Mouse (Mus musculus): ENCODE measurements around the gene Umodl1. TPM values are rescaled to one million over a fixed set of nuclear protein-coding genes. Genes with fewer than 3 reads are reported as not detected.

Umodl1 gene
- polyA plus RNA-seq, 1 experiment from 2014 or later = 0.65 TPM

GRCm38 (mm10) chr17:30973332-30973731, 18.9 kb downstream of the Umodl1 start:
- Histone ChIP-seq H3K4me1 (ENCODE audit: control insufficient read depth, insufficient read depth, low read length) (no peaks in the 10 kb centered on the region; the same call in 1 of the 2 replicates), H3K9ac (ENCODE audit: low read depth, low read length) (no peak overlapping the region), H3K4me2 (ENCODE audit: low read depth, low read length) (no peak overlapping the region), H3K36me3 (ENCODE audit: control insufficient read depth, insufficient read depth, low read length) (no peaks in the 10 kb centered on the region), H3K27me3 (replicated peaks; ENCODE audit: control insufficient read depth, insufficient read depth, low read length) (no peaks in the 10 kb centered on the region), H3K9me3 (ENCODE audit: control insufficient read depth, low read length) (no peaks in the 10 kb centered on the region), H3K4me3 (ENCODE audit: low read depth, low read length) (no peak overlapping the region), H3K27ac (replicated peaks; ENCODE audit: low read depth, low read length) (no peak overlapping the region)
- DNase-seq (ENCODE audit: low spot score) = peak; percentile 60
- 68% methylated on average over 6 of the region's 6 CpGs for WGBS
- ATAC-seq (ENCODE audit: low read depth) = no peak

- H3K9me3 ChIP-seq (ENCODE audit: control insufficient read depth, low read length) = no peaks in the 10 kb centered on the region
- WGBS = 55% methylated on average over 2 of the region's 2 CpGs
- no peak overlapping the region for H3K4me3 ChIP-seq (ENCODE audit: low read depth, low read length)
- H3K9ac ChIP-seq (ENCODE audit: low read depth, low read length) = no peak overlapping the region
- no peaks in the 10 kb centered on the region for H3K36me3 ChIP-seq (ENCODE audit: control insufficient read depth, insufficient read depth, low read length)
- H3K27me3 ChIP-seq (replicated peaks; ENCODE audit: control insufficient read depth, insufficient read depth, low read length) = no peaks in the 10 kb centered on the region
- no peak overlapping the region for H3K27ac ChIP-seq (replicated peaks; ENCODE audit: low read depth, low read length)
- no peaks in the 10 kb centered on the region for H3K4me1 ChIP-seq (ENCODE audit: control insufficient read depth, insufficient read depth, low read length)
- ATAC-seq (ENCODE audit: low read depth) (no peak), DNase-seq (ENCODE audit: low spot score) (no peak)
- H3K4me2 ChIP-seq (ENCODE audit: low read depth, low read length) = no peak overlapping the region
These were observed 22.9 kb downstream of the Umodl1 start for GRCm38 (mm10) chr17:30977290-30977689.

- Histone ChIP-seq H3K4me1 (ENCODE audit: control insufficient read depth, insufficient read depth, low read length) (no peaks in the 10 kb centered on the region), H3K4me3 (ENCODE audit: low read depth, low read length) (no peak overlapping the region), H3K4me2 (ENCODE audit: low read depth, low read length) (no peak overlapping the region), H3K9me3 (ENCODE audit: control insufficient read depth, low read length) (no peaks in the 10 kb centered on the region), H3K27me3 (replicated peaks; ENCODE audit: control insufficient read depth, insufficient read depth, low read length) (no peaks in the 10 kb centered on the region), H3K36me3 (ENCODE audit: control insufficient read depth, insufficient read depth, low read length) (no peaks in the 10 kb centered on the region), H3K27ac (replicated peaks; ENCODE audit: low read depth, low read length) (no peak overlapping the region), H3K9ac (ENCODE audit: low read depth, low read length) (no peak overlapping the region)
- ATAC-seq (ENCODE audit: low read depth) (no peak), DNase-seq (ENCODE audit: low spot score) (no peak)
- WGBS = 67% methylated on average over 9 of the region's 10 CpGs
These were observed 24.1 kb downstream of the Umodl1 start for GRCm38 (mm10) chr17:30978556-30978955.

DNA sequence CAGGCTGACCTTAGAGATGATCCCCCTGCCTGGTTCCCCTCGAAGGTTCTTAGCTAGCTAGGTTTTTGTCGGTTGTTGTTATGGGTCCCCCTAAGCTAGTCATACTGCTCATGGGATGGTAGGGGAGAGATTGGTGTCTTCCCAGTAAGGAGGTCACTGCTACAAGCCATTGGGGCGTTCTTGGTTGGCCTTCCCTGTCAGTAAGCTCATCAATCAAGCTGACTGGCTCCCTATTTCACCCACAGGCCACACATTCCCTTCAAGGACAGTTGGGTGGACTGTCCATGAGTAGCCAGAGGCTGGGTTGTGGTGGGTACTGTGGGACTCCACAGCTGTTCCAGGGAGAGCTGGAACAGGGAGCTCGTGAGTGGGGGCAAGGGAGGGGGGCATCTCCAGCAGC, 29.1 kb downstream of the Umodl1 start:
- Histone ChIP-seq H3K27me3 (replicated peaks; ENCODE audit: control insufficient read depth, insufficient read depth, low read length) (no peaks in the 10 kb centered on the region), H3K36me3 (ENCODE audit: control insufficient read depth, insufficient read depth, low read length) (no peaks in the 10 kb centered on the region), H3K9ac (ENCODE audit: low read depth, low read length) (no peak overlapping the region), H3K4me1 (ENCODE audit: control insufficient read depth, insufficient read depth, low read length) (no peaks in the 10 kb centered on the region), H3K4me2 (ENCODE audit: low read depth, low read length) (no peak overlapping the region), H3K27ac (replicated peaks; ENCODE audit: low read depth, low read length) (no peak overlapping the region), H3K9me3 (ENCODE audit: control insufficient read depth, low read length) (no peaks in the 10 kb centered on the region), H3K4me3 (ENCODE audit: low read depth, low read length) (no peak overlapping the region)
- no peak for DNase-seq (ENCODE audit: low spot score)
- ATAC-seq (ENCODE audit: low read depth) = no peak
- 74% methylated on average over 4 of the region's 4 CpGs for WGBS

DNA sequence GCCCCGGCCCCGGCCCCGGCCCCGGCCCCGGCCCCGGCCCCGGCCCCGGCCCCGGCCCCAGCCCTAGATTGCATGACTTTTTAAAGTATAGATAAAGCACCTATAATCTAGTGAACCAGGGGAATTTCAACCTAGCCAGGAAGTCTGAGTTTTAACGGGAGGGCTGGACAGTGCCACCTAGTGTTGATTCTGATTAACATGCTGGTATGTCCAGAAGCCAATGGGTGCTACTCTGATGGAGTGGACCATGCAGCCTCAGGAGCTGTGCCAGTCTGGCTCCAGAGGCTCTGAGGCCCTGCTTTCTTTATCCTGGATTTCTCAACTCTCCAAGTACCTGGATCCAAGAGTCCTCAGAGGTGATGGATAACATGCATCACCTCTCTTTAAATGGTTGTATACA, 35.8 kb downstream of the Umodl1 start:
- WGBS = 64% methylated on average over 10 of the region's 10 CpGs
- no peak overlapping the region for H3K9ac ChIP-seq (ENCODE audit: low read depth, low read length)
- no peak overlapping the region for H3K27ac ChIP-seq (replicated peaks; ENCODE audit: low read depth, low read length)
- no peaks in the 10 kb centered on the region for H3K9me3 ChIP-seq (ENCODE audit: control insufficient read depth, low read length)
- H3K27me3 ChIP-seq (replicated peaks; ENCODE audit: control insufficient read depth, insufficient read depth, low read length) = no peaks in the 10 kb centered on the region
- no peak overlapping the region for H3K4me2 ChIP-seq (ENCODE audit: low read depth, low read length)
- H3K4me1 ChIP-seq (ENCODE audit: control insufficient read depth, insufficient read depth, low read length) = no peaks in the 10 kb centered on the region
- ATAC-seq (ENCODE audit: low read depth) (no peak), DNase-seq (ENCODE audit: low spot score) (peak; percentile 35)
- no peaks in the 10 kb centered on the region for H3K36me3 ChIP-seq (ENCODE audit: control insufficient read depth, insufficient read depth, low read length)
- no peak overlapping the region for H3K4me3 ChIP-seq (ENCODE audit: low read depth, low read length)

DNA sequence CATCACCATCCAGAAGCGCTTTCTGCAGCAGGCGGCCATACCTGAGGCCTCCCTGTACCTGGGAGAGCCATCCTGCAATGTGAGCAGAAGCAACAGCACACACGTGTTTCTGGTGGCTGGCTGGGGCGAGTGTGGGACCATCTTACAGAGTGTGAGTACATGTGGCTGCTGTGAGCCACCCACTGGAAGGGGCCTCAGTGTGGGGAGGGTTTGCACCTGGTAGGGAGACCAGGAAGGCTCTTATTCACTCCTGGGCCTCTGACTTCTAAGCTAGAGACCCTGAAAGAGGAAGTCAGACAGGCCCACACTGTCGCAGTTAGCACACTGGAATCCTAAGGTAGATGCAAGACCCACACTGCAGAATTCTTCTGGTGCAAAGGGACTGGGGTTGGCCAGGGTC, 41.9 kb downstream of the Umodl1 start:
- no peaks in the 10 kb centered on the region for H3K9me3 ChIP-seq (ENCODE audit: control insufficient read depth, low read length)
- no peaks in the 10 kb centered on the region for H3K36me3 ChIP-seq (ENCODE audit: control insufficient read depth, insufficient read depth, low read length)
- DNase-seq (ENCODE audit: low spot score) (no peak), ATAC-seq (ENCODE audit: low read depth) (no peak)
- H3K27me3 ChIP-seq (replicated peaks; ENCODE audit: control insufficient read depth, insufficient read depth, low read length) = no peaks in the 10 kb centered on the region
- WGBS = 87% methylated on average over 5 of the region's 5 CpGs
- H3K9ac ChIP-seq (ENCODE audit: low read depth, low read length) = no peak overlapping the region
- no peak overlapping the region for H3K4me3 ChIP-seq (ENCODE audit: low read depth, low read length)
- no peak overlapping the region for H3K27ac ChIP-seq (replicated peaks; ENCODE audit: low read depth, low read length)
- peaks cover 4% of the 10 kb centered on the region; the same call in 1 of the 2 replicates for H3K4me1 ChIP-seq (ENCODE audit: control insufficient read depth, insufficient read depth, low read length)
- no peak overlapping the region for H3K4me2 ChIP-seq (ENCODE audit: low read depth, low read length)

DNA sequence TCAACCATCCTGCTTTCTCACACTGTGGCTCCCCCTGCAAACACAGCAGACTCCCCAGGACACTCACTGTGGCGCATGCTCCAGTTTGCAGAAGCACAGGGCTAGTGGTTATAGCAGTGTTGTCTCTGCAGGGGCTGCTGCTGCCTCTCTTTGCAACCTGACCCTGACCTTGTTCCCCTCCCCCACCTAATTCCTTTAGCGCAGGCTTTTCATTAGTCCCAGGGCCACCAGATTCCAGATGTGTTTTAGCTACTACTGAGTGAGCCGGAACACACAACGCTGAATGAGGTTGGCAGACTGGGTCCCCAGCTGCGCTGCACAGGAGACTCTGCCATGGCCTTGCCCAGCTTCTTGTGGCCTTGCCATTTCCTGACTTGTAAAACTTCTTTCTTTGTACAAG, 46.5 kb downstream of the Umodl1 start:
- no peaks in the 10 kb centered on the region for H3K36me3 ChIP-seq (ENCODE audit: control insufficient read depth, insufficient read depth, low read length)
- peaks cover 4% of the 10 kb centered on the region; the same call in 1 of the 2 replicates for H3K4me1 ChIP-seq (ENCODE audit: control insufficient read depth, insufficient read depth, low read length)
- no peak for DNase-seq (ENCODE audit: low spot score)
- no peak overlapping the region for H3K4me3 ChIP-seq (ENCODE audit: low read depth, low read length)
- no peak overlapping the region for H3K27ac ChIP-seq (replicated peaks; ENCODE audit: low read depth, low read length)
- 13% methylated on average over 5 of the region's 5 CpGs for WGBS
- no peak overlapping the region for H3K4me2 ChIP-seq (ENCODE audit: low read depth, low read length)
- H3K27me3 ChIP-seq (replicated peaks; ENCODE audit: control insufficient read depth, insufficient read depth, low read length) = no peaks in the 10 kb centered on the region
- no peaks in the 10 kb centered on the region for H3K9me3 ChIP-seq (ENCODE audit: control insufficient read depth, low read length)
- no peak for ATAC-seq (ENCODE audit: low read depth)
- H3K9ac ChIP-seq (ENCODE audit: low read depth, low read length) = no peak overlapping the region

DNA sequence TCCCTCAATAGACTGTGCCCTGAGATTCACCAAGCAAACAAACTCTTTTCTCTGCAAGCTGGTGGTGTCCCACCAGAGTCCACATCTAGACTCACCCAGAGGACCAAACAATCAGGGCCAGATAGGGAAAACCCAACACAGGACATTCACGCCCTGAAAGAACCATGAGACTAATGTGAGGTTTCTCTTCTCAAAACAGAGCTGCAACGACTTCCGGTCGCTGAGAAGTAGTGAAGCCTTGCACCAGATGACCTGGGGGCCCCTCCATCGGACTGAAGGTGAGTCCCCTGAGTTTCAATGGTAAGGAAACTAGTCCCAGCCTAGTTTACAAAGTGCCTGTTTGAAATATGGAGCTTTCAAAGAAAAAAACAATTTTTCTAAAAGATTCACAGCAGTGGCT, 48.2 kb downstream of the Umodl1 start:
- Histone ChIP-seq H3K27me3 (replicated peaks; ENCODE audit: control insufficient read depth, insufficient read depth, low read length) (no peaks in the 10 kb centered on the region), H3K9me3 (ENCODE audit: control insufficient read depth, low read length) (no peaks in the 10 kb centered on the region), H3K36me3 (ENCODE audit: control insufficient read depth, insufficient read depth, low read length) (no peaks in the 10 kb centered on the region), H3K4me1 (ENCODE audit: control insufficient read depth, insufficient read depth, low read length) (peaks cover 4% of the 10 kb centered on the region; the same call in 1 of the 2 replicates), H3K4me2 (ENCODE audit: low read depth, low read length) (no peak overlapping the region), H3K27ac (replicated peaks; ENCODE audit: low read depth, low read length) (no peak overlapping the region), H3K4me3 (ENCODE audit: low read depth, low read length) (no peak overlapping the region), H3K9ac (ENCODE audit: low read depth, low read length) (no peak overlapping the region)
- DNase-seq (ENCODE audit: low spot score) (no peak), ATAC-seq (ENCODE audit: low read depth) (no peak)
- 89% methylated on average over 5 of the region's 5 CpGs for WGBS

- no peaks in the 10 kb centered on the region for H3K9me3 ChIP-seq (ENCODE audit: control insufficient read depth, low read length)
- no peaks in the 10 kb centered on the region for H3K27me3 ChIP-seq (replicated peaks; ENCODE audit: control insufficient read depth, insufficient read depth, low read length)
- H3K4me2 ChIP-seq (ENCODE audit: low read depth, low read length) = no peak overlapping the region
- WGBS = 72% methylated on average over 2 of the region's 2 CpGs
- no peaks in the 10 kb centered on the region for H3K36me3 ChIP-seq (ENCODE audit: control insufficient read depth, insufficient read depth, low read length)
- H3K4me1 ChIP-seq (ENCODE audit: control insufficient read depth, insufficient read depth, low read length) = peaks cover 4% of the 10 kb centered on the region; the same call in 1 of the 2 replicates
- H3K9ac ChIP-seq (ENCODE audit: low read depth, low read length) = no peak overlapping the region
- ATAC-seq (ENCODE audit: low read depth) = no peak
- no peak for DNase-seq (ENCODE audit: low spot score)
- no peak overlapping the region for H3K27ac ChIP-seq (replicated peaks; ENCODE audit: low read depth, low read length)
- no peak overlapping the region for H3K4me3 ChIP-seq (ENCODE audit: low read depth, low read length)
These were observed 50.8 kb downstream of the Umodl1 start for GRCm38 (mm10) chr17:31005284-31005683.

Measured in embryonic facial prominence, embryonic 14.5 days (tissue).